Mouse (Mus musculus) forebrain, embryonic 10.5 days (tissue): ENCODE measurements around the gene Large1. TPM values are rescaled to one million over a fixed set of nuclear protein-coding genes. Genes with fewer than 3 reads are reported as not detected.

Source experiments
- DNase-seq: peaks from one replicate; pipeline ENCODE4 v3.0.0-alpha.2; 2017; ENCODE audit warnings: low spot score; ENCODE audit errors: extremely low spot score
- H3K27ac ChIP-seq: fragments of 300-500 bp; sonication (generic); 2 replicates; pipeline ENCODE4 v1.5.1; 2016; ENCODE audit warnings: mild to moderate bottlenecking
- H3K27me3 ChIP-seq: fragments of 300-500 bp; sonication (generic); 2 replicates; pipeline ENCODE4 v1.6.1; 2016; ENCODE audit warnings: mild to moderate bottlenecking; ENCODE audit not compliant: poor library complexity, severe bottlenecking
- H3K36me3 ChIP-seq: fragments of 300-500 bp; sonication (generic); replicated peaks from 2 replicates; pipeline ENCODE4 v1.6.1; 2016; ENCODE audit warnings: mild to moderate bottlenecking, moderate library complexity
- H3K4me1 ChIP-seq: fragments of 300-500 bp; sonication (generic); 2 replicates; pipeline ENCODE4 v1.6.1; 2016
- H3K4me3 ChIP-seq: fragments of 300-500 bp; sonication (generic); 2 replicates; pipeline ENCODE4 v1.5.1; 2016; ENCODE audit warnings: mild to moderate bottlenecking, moderate library complexity
- H3K9me3 ChIP-seq: fragments of 300-500 bp; sonication (generic); 2 replicates; pipeline ENCODE4 v1.6.1; 2016; ENCODE audit warnings: mild to moderate bottlenecking, moderate library complexity
- WGBS: fragments of 180-500 bp; shearing (Covaris S2); methylation state at CpG from one replicate; pipeline ENCODE4 v1.1.7; 2016; 5-methylcytosine and 5-hydroxymethylcytosine counted together
- polyA plus RNA-seq: library from polyadenylated mRNA; unstranded; fragments of >200 nt; fragmentation: Nextera tagmentation; extraction: Ambion mirVana; gene quantifications from 2 replicates; pipeline ENCODE4 v1.2.1, GENCODE M21; 2016

Gene Large1
- polyA plus RNA-seq, 1 experiment from 2014 or later: 5.1 TPM

DNA sequence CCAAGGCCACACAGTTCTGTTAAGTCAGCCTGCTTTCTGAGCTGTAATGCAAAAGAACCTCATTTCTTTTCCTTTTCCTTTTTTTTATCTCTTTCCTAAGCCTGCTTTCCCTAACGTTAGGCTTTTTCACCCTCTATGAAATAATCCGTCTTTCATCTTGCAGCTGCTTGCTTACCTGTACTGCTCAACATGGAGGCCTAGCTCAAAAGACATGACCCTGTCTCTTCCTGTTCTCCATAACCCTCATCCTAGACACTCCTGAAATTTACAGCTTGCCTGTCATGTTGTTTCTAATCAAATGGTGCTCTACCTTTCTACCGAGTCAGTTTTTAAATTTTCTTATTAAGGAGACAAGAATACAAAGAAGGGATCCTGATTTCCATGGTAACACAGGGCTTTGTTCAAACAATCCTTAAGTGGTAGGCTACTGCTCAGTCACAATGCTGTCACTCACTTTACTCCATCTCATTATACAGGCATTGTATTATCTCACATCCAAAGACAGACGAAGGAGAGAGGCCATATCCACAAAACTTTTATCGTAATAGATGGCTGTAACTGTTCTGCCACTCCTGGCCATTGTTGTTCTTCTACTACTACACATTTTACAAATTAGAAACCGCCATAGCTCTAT, 134.0 kb downstream of the Large1 start:
- no peaks in the 10 kb centered on the region for H3K27me3 ChIP-seq
- no peaks in the 10 kb centered on the region for H3K36me3 ChIP-seq
- WGBS: 65% methylated on average over 6 of the region's 6 CpGs
- no peak overlapping the region for H3K4me3 ChIP-seq
- no peak overlapping the region for H3K27ac ChIP-seq
- no peaks in the 10 kb centered on the region for H3K9me3 ChIP-seq
- peaks cover 7% of the 10 kb centered on the region; the same call in 1 of the 2 replicates for H3K4me1 ChIP-seq
- no peak for DNase-seq

DNA sequence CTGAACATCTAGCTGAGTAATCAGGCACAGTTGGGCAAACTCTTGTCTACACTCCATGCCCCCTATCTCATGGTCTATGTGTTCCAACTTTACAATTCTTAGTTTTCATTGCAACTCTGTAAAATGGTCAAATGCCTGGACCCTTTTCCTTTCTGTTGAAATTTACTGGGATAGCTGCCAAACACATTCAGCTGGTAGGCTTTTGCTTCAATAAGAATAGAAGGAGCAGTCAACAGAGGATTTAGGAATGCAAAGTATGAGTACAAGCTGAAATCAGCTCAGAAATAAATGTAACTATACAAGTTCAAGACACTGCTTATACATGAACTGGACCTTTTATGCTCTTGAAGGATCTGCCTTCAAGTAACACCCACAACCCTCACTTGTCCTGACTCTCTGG, 146.5 kb downstream of the Large1 start:
- no peak for DNase-seq
- Histone ChIP-seq H3K4me1 (no peaks in the 10 kb centered on the region), H3K4me3 (no peak overlapping the region), H3K9me3 (no peaks in the 10 kb centered on the region), H3K27ac (no peak overlapping the region), H3K27me3 (no peaks in the 10 kb centered on the region), H3K36me3 (no peaks in the 10 kb centered on the region)

DNA sequence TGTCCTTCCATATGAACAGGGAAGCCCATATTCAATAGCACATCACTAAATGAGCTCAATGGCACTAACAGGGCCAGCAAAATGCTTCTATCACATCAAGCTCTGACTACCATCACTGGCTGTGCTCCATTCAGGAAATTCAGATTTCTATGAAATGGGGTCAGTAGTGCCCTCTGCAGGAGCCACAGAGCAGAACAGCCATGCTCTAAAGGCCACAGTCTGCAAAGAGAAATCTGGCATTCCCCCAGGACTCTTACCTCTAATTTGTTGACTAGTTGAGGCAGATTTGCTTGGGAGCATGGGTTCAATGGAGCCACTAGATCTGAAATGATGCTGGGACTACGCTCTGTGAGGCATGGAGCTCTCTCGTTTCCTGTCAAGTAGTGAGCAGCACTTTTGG, 151.5 kb downstream of the Large1 start:
- no peaks in the 10 kb centered on the region for H3K9me3 ChIP-seq
- H3K36me3 ChIP-seq: no peaks in the 10 kb centered on the region
- no peak overlapping the region for H3K4me3 ChIP-seq
- no peaks in the 10 kb centered on the region for H3K4me1 ChIP-seq
- H3K27ac ChIP-seq: no peak overlapping the region
- WGBS: 82% methylated on average over 2 of the region's 2 CpGs
- DNase-seq: no peak
- no peaks in the 10 kb centered on the region for H3K27me3 ChIP-seq

DNA sequence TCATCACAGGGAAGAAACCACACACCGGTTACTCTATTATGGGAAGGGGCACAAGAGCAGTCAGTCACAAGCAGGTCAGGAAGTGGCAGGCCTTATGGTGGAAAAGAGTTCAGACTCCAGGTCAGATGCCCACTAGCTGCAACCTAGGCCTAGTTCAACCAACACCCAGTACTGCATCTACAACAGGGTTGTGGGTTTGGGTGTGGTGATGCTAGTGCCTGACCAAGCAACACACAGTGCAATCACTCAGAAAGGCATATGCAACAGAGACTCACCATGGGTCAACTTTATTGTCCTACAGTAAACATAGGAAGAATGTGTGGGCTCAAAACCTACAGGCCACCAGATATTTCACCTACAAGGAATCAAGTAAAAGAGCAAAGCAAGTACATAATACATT, 155.6 kb downstream of the Large1 start:
- 94% methylated on average over 1 of the region's 1 CpGs for WGBS
- H3K9me3 ChIP-seq: no peaks in the 10 kb centered on the region
- no peaks in the 10 kb centered on the region for H3K4me1 ChIP-seq
- H3K4me3 ChIP-seq: no peak overlapping the region
- H3K27ac ChIP-seq: no peak overlapping the region
- DNase-seq: no peak
- no peaks in the 10 kb centered on the region for H3K27me3 ChIP-seq
- no peaks in the 10 kb centered on the region for H3K36me3 ChIP-seq

DNA sequence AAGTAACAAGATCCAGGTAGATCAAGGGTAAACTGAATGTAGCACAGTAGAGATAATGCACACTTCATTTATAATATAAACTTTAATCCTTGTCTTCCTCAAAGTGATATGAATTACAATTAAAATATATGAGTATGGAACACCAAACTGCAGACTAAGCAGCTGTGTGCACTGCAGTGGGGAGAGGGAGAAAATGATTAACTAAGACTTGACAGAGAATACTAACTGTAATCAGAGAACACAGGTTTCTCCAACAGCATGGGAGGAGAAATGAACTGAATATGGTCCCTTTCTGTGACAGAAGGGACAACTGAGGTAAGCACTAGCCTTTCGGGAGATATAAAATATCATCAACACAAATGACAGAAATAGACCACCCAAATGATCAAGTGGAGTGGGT, 164.7 kb downstream of the Large1 start:
- no peaks in the 10 kb centered on the region for H3K4me1 ChIP-seq
- no peaks in the 10 kb centered on the region for H3K9me3 ChIP-seq
- WGBS: 89% methylated on average over 1 of the region's 1 CpGs
- DNase-seq: no peak
- no peak overlapping the region for H3K4me3 ChIP-seq
- no peak overlapping the region for H3K27ac ChIP-seq
- H3K36me3 ChIP-seq: no peaks in the 10 kb centered on the region
- H3K27me3 ChIP-seq: no peaks in the 10 kb centered on the region

DNA sequence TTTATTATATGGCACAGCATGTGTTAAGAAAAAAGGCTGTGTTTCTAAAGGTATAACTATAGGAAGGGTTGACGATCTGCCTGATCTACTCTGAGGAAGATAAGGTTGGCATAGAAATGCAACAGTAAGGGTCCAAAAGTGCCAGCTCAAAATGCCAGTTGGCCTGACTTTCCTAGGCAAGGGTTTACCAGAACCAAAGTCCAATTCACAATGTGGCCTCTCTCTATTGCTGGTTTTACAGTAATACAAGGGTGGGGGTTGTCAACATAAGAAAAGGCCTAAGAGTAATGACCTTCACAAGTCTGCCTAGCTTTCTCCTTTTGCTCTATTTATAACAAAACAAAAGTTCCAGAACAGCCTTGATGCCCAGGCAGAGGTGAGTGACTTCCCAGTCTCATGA, 166.0 kb downstream of the Large1 start:
- no peaks in the 10 kb centered on the region for H3K4me1 ChIP-seq
- no peaks in the 10 kb centered on the region for H3K9me3 ChIP-seq
- WGBS: 78% methylated on average over 1 of the region's 1 CpGs
- no peak for DNase-seq
- no peaks in the 10 kb centered on the region for H3K27me3 ChIP-seq
- H3K27ac ChIP-seq: no peak overlapping the region
- no peak overlapping the region for H3K4me3 ChIP-seq
- no peaks in the 10 kb centered on the region for H3K36me3 ChIP-seq

DNA sequence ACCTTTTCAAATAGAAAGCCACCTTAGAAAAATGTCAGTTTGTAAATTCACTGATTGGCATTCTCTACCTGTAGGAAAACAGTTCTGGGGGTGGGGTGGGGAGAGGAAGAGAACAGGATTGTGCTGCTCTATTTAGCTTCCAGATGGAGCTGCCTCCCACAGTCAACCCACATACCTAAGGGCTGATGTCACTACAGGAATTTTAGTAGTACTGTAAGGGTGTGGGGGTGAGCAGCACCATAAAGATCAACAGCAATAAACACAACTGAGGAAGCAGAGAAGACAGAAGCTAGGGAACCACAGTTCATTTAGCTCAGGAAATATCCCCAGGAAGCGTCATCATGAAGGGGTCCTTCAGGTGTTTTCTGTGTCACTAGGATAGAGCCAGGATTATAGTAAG, 174.9 kb downstream of the Large1 start:
- Histone ChIP-seq H3K9me3 (no peaks in the 10 kb centered on the region), H3K4me3 (no peak overlapping the region), H3K27me3 (no peaks in the 10 kb centered on the region), H3K36me3 (no peaks in the 10 kb centered on the region), H3K27ac (no peak overlapping the region), H3K4me1 (no peaks in the 10 kb centered on the region)
- WGBS: 90% methylated on average over 1 of the region's 1 CpGs
- no peak for DNase-seq

DNA sequence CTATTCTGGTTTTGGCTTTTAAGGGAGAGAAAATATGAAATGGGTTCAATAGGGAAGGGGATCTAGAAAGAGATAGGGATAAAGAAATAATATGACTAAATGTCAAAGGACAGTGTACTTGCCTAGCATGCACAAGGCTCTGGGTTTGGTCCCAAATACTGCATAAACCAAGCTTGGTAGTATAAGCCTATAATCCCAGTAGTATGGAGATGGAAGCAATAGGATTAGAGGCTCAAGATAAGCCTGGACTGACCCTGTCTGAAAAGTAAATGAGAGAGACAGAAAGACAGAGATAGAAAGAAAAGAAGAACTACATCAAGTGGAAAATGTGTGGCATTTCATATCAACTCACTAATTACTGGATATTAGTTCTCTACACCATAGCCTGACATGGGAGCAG, 180.7 kb downstream of the Large1 start:
- Histone ChIP-seq H3K36me3 (no peaks in the 10 kb centered on the region), H3K4me1 (no peaks in the 10 kb centered on the region), H3K27me3 (no peaks in the 10 kb centered on the region), H3K9me3 (no peaks in the 10 kb centered on the region), H3K27ac (no peak overlapping the region), H3K4me3 (no peak overlapping the region)
- DNase-seq: no peak

DNA sequence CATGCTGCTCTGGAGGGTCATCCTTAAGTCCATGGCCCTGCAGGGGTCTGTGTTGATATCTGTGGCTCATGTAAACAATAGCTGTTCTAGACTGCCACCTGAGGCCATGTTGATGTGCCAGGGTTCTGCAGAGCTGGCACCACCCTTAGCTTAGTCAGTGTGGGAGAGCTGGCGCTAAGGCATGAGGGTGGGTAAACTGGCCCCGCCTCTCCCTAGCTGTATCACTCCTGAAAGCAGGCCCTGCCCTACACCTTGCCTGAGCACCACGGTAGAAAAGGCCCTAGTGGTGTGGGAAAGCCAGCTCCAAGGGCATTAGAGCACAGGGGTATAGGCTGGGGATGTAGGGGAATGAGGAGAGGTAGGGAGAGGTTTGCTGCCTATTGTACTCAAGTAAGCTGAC, 191.3 kb downstream of the Large1 start:
- H3K36me3 ChIP-seq: no peaks in the 10 kb centered on the region
- H3K27ac ChIP-seq: no peak overlapping the region
- 76% methylated on average over 3 of the region's 3 CpGs for WGBS
- H3K4me1 ChIP-seq: no peaks in the 10 kb centered on the region
- H3K9me3 ChIP-seq: no peaks in the 10 kb centered on the region; the same call in 1 of the 2 replicates
- no peaks in the 10 kb centered on the region for H3K27me3 ChIP-seq
- no peak overlapping the region for H3K4me3 ChIP-seq
- DNase-seq: no peak

DNA sequence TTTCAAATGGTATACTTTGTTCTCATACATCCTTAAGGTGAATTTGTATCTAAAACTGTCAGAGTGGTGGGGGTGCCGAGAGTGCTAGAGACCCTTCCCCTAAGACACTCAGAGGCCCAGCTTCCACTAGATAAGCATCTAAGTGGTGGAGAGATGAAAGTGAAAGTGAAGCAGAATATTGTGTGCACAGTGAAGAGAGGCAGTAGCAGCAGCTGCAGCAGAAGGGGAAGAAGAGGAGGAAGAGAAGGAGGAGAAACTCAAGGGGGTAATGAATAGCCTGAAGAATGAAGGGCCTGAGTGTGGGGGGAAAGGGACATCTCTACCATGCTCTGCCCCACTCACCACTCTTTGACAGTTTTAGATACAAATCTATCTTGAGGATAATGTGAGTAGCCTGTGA, 191.8 kb downstream of the Large1 start:
- Histone ChIP-seq H3K27ac (no peak overlapping the region), H3K36me3 (no peaks in the 10 kb centered on the region), H3K27me3 (no peaks in the 10 kb centered on the region), H3K4me1 (no peaks in the 10 kb centered on the region), H3K9me3 (no peaks in the 10 kb centered on the region; the same call in 1 of the 2 replicates), H3K4me3 (no peak overlapping the region)
- no peak for DNase-seq
- WGBS: 88% methylated on average over 1 of the region's 1 CpGs

DNA sequence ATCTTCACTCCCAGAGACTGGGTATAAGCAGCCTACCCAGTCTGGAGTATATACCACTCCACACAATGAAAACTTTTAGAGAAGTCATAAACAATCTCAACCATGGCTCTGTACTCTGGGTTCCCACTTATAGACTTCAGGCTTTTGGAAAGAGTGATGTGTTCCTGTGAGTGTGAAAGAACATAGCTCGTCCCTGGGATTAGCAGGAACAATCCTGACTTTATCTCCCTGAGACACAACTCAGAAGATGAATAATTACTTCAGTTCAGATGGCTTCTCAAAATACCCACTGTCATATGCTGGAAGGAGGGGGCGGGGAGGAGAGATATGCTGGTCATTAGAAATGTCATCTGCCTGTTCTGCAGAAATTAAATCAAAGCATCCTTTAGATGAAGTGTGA, 192.4 kb downstream of the Large1 start:
- WGBS: 79% methylated on average over 2 of the region's 2 CpGs

DNA sequence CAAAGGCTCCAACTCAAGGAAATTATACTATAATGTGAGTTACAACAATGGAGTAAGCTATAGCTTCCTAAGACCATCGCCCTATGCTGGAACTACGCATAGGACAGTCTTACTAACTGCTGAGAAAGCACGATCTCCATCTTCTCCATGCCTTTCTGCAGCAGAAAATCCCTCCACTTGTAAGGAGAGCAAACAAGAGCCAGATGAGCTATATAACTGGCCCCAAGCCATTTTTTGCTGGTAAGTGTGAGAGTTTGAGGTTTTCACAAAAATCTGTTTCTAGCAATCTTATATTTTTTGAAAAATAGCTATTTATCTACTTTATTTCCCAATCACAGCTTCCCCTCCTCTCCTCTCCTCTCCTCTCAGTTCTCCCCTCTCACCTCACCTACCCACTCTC, 206.1 kb downstream of the Large1 start:
- Histone ChIP-seq H3K9me3 (no peaks in the 10 kb centered on the region), H3K36me3 (no peaks in the 10 kb centered on the region), H3K27ac (no peak overlapping the region), H3K4me3 (no peak overlapping the region), H3K4me1 (no peaks in the 10 kb centered on the region), H3K27me3 (no peaks in the 10 kb centered on the region)
- no peak for DNase-seq
- 94% methylated on average over 3 of the region's 3 CpGs for WGBS

More for the DNA sequence above, 192.4 kb downstream of the Large1 start:
- no peaks in the 10 kb centered on the region for H3K36me3 ChIP-seq
- DNase-seq: no peak
- no peaks in the 10 kb centered on the region for H3K4me1 ChIP-seq
- no peak overlapping the region for H3K27ac ChIP-seq
- no peaks in the 10 kb centered on the region for H3K27me3 ChIP-seq
- no peaks in the 10 kb centered on the region; the same call in 1 of the 2 replicates for H3K9me3 ChIP-seq
- no peak overlapping the region for H3K4me3 ChIP-seq

DNA sequence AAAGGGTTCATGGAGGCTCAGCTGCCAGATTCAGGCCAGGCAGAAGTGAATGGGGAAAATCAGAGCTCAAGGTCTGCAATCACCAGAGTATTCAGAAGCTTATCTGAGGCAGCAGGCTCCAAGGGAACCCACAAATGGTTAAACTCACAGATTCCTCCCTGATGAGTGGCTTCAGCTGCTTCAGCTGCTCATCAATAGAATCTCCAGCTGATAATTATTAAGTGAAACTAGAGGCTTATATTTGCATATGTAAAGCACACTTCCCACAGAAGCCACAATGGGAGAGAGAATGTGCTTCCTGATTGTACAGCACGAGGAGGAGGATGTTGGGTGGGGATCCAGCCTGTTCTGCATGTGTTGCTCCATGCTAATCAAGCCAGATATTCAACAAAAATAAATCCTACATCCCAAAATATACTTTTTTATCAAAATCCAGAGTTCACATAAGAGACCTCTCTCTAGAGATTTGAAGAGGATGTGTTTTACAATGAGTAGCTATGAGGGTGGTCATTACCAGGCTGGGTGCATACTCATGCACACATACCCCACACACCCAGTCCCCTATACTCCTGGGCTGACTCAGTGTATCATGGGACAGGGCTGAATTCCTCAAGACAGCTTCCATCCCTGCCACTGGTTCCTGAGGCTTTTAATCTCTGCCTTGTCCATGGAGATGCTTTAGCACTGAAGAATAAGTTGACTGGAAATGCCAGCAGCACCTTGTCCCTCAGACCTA, 210.5 kb downstream of the Large1 start:
- H3K27me3 ChIP-seq: no peaks in the 10 kb centered on the region
- H3K36me3 ChIP-seq: no peaks in the 10 kb centered on the region
- H3K4me1 ChIP-seq: no peaks in the 10 kb centered on the region
- 46% methylated on average over 1 of the region's 1 CpGs for WGBS
- H3K9me3 ChIP-seq: no peaks in the 10 kb centered on the region
- no peak for DNase-seq
- no peak overlapping the region for H3K4me3 ChIP-seq
- H3K27ac ChIP-seq: no peak overlapping the region
